Mouse (Mus musculus) cerebellum, adult 11 months (tissue): ENCODE measurements around the gene Snx32.

Source experiments
- DNase-seq: peaks from one replicate; pipeline ENCODE4 v3.0.0; 2022

The Snx32 gene

GRCm38 (mm10) chr19:5510031-5511026, at the start of gene Snx32:
Snx32 (minus strand) TSS chr19:5510538.
- DNase-seq, result peak; percentile 99

GRCm38 (mm10) chr19:5559631-5560456, 49.5 kb upstream of the Snx32 start:
- DNase-seq, result no peak

- no peak for DNase-seq
These were observed 48.9 kb upstream of the Snx32 start for GRCm38 (mm10) chr19:5559229-5559628.

- no peak for DNase-seq
These were observed 48.4 kb upstream of the Snx32 start for GRCm38 (mm10) chr19:5558770-5559169.

- no peak for DNase-seq
These were observed 47.8 kb upstream of the Snx32 start for GRCm38 (mm10) chr19:5558169-5558568.

GRCm38 (mm10) chr19:5554212-5554611, 43.9 kb upstream of the Snx32 start:
- DNase-seq, result no peak

- no peak for DNase-seq
These were observed 43.5 kb upstream of the Snx32 start for GRCm38 (mm10) chr19:5553802-5554201.

- DNase-seq, result no peak
These were observed 37.2 kb upstream of the Snx32 start for GRCm38 (mm10) chr19:5547471-5548056.

- DNase-seq, result no peak
These were observed 33.7 kb upstream of the Snx32 start for GRCm38 (mm10) chr19:5544031-5544430.

- DNase-seq, result no peak
These were observed 33.0 kb upstream of the Snx32 start for GRCm38 (mm10) chr19:5543362-5543761.

- no peak for DNase-seq
These were observed 28.4 kb upstream of the Snx32 start for GRCm38 (mm10) chr19:5538786-5539185.

GRCm38 (mm10) chr19:5532520-5532919, 22.2 kb upstream of the Snx32 start:
- DNase-seq, result no peak

GRCm38 (mm10) chr19:5530138-5530524, 19.8 kb upstream of the Snx32 start:
- DNase-seq, result no peak

GRCm38 (mm10) chr19:5529325-5530137, 19.2 kb upstream of the Snx32 start:
- DNase-seq, result peak; percentile 95

GRCm38 (mm10) chr19:5525204-5525603, 14.9 kb upstream of the Snx32 start:
- no peak for DNase-seq

GRCm38 (mm10) chr19:5518721-5519120, 8.4 kb upstream of the Snx32 start:
- no peak for DNase-seq

- DNase-seq, result no peak
These were observed 6.7 kb upstream of the Snx32 start for GRCm38 (mm10) chr19:5516906-5517505.

GRCm38 (mm10) chr19:5515840-5516777, 5.8 kb upstream of the Snx32 start:
- no peak for DNase-seq

- DNase-seq, result no peak
These were observed 2.6 kb upstream of the Snx32 start for GRCm38 (mm10) chr19:5513005-5513349.

- no peak for DNase-seq
These were observed 2.0 kb upstream of the Snx32 start for GRCm38 (mm10) chr19:5512091-5513004.
